Comparison of ENCODE assay signal across 8 mouse cellular contexts in genomic region chr3:51788591-51789339, GRCm38 (mm10).
A peak's percentile ranks its signal among the peaks of the same experiment; 100 is the strongest.
DNase-seq lines count a peak whose midpoint lies in the region; ATAC-seq lines count a peak whose summit lies in the region.

No protein-coding gene starts in this region.

- H3K9me3 ChIP-seq in hindbrain, embryonic 13.5 days = no peaks in the 10 kb centered on the region

- H3K9ac ChIP-seq in hindbrain, embryonic 13.5 days = peak overlapping the region; percentile 61

- H3K4me3 ChIP-seq in hindbrain, embryonic 13.5 days = peak overlapping the region; percentile 20

- peak overlapping the region; percentile 93 for H3K27ac ChIP-seq in hindbrain, embryonic 13.5 days

- peaks cover 51% of the 10 kb centered on the region for H3K4me1 ChIP-seq in hindbrain, embryonic 13.5 days (replicated peaks)

- H3K36me3 ChIP-seq in hindbrain, embryonic 13.5 days = no peaks in the 10 kb centered on the region

- H3K4me2 ChIP-seq in hindbrain, embryonic 13.5 days = peak overlapping the region; percentile 51

- ATAC-seq in hindbrain, embryonic 13.5 days (ENCODE audit: low FRiP score) = peak; percentile 78

- peak; percentile 82 for DNase-seq in Muller cell, postnatal 12 days (ENCODE audit: inconsistent ontology term)
- peak; percentile 61 to 68 for DNase-seq in cerebellum, postnatal 25 days
- DNase-seq in frontal cortex, postnatal 25 days (ENCODE audit: low spot score in 2 of 2) = peak; percentile 28 to 47
- peak; percentile 44 to 49 for DNase-seq in left cerebral cortex, adult 18-20 months (ENCODE audit: low spot score in 2 of 2)
- peak; percentile 70 for DNase-seq in lung, postnatal 14 days
- DNase-seq in ovary, postnatal 10 days (ENCODE audit: low spot score) = peak; percentile 15
- DNase-seq in thymus, postnatal 4 days = peak; percentile 64

- H3K27me3 ChIP-seq in hindbrain, embryonic 13.5 days = no peaks in the 10 kb centered on the region

- WGBS in hindbrain, embryonic 13.5 days = under 1% methylated on average over 17 of the region's 17 CpGs

Comparison
In these comparisons a context has a peak if more than half of its experiments do, and no peak if none do; other contexts are left out.
1. Peak in every context shown above with its lines: DNase-seq, ATAC-seq, H3K4me3 ChIP-seq and H3K27ac ChIP-seq.
2. DNase-seq: peak in every context shown above with its lines; median percentile 82 in Muller cell, postnatal 12 days; 70 in lung, postnatal 14 days; 64 in cerebellum, postnatal 25 days; 64 in thymus, postnatal 4 days; 46 in left cerebral cortex, adult 18-20 months; 38 in frontal cortex, postnatal 25 days; 15 in ovary, postnatal 10 days.